Mouse (Mus musculus) midbrain, embryonic 11.5 days (tissue): ENCODE measurements around the gene Gm28308. TPM values are rescaled to one million over a fixed set of nuclear protein-coding genes. Genes with fewer than 3 reads are reported as not detected.

ENCODE experiments used
- ATAC-seq: fragments of 200-750 bp; cut with Nextera tagmentation; 2 replicates; pipeline ENCODE4 v1.8.0; 2017; ENCODE audit warnings: moderate TSS enrichment, moderate library complexity; ENCODE audit not compliant: low FRiP score
- DNase-seq: peaks from one replicate; pipeline ENCODE4 v3.0.0; 2015; ENCODE audit warnings: low spot score; ENCODE audit errors: missing footprints
- H3K27ac ChIP-seq: fragments of 300-500 bp; sonication (generic); 2 replicates; pipeline ENCODE4 v1.5.1; 2014; ENCODE audit warnings: low read depth, low read length
- H3K27me3 ChIP-seq: fragments of 300-500 bp; sonication (generic); 2 replicates; pipeline ENCODE4 v1.6.1; 2014; ENCODE audit warnings: mild to moderate bottlenecking, low read length, moderate library complexity, mixed read lengths; ENCODE audit not compliant: control insufficient read depth, insufficient read depth
- H3K36me3 ChIP-seq: fragments of 300-500 bp; sonication (generic); 2 replicates; pipeline ENCODE4 v1.6.1; 2014; ENCODE audit warnings: mild to moderate bottlenecking, low read length, moderate library complexity, mixed read lengths; ENCODE audit not compliant: control insufficient read depth, insufficient read depth
- H3K4me1 ChIP-seq: fragments of 300-500 bp; sonication (generic); 2 replicates; pipeline ENCODE4 v1.6.1; 2014; ENCODE audit warnings: low read length; ENCODE audit not compliant: control insufficient read depth, insufficient read depth
- H3K4me2 ChIP-seq: fragments of 300-500 bp; sonication (generic); 2 replicates; pipeline ENCODE4 v1.6.1; 2014; ENCODE audit warnings: mild to moderate bottlenecking, moderate library complexity
- H3K4me3 ChIP-seq: fragments of 300-500 bp; sonication (generic); 2 replicates; pipeline ENCODE4 v1.5.1; 2014; ENCODE audit warnings: low read depth, low read length
- H3K9ac ChIP-seq: fragments of 300-500 bp; sonication (generic); 2 replicates; pipeline ENCODE4 v1.6.1; 2014; ENCODE audit warnings: low read length
- H3K9me3 ChIP-seq: fragments of 300-500 bp; sonication (generic); 2 replicates; pipeline ENCODE4 v1.6.1; 2016; ENCODE audit warnings: low read length; ENCODE audit not compliant: control insufficient read depth
- WGBS: fragments of 180-500 bp; shearing (Covaris S2); extraction: QIAGEN DNeasy Blood & Tissue Kit; methylation state at CpG from one replicate; pipeline ENCODE4 v1.1.7; 2014; 5-methylcytosine and 5-hydroxymethylcytosine counted together
- polyA plus RNA-seq: library from polyadenylated mRNA; unstranded; fragments of >200 nt; fragmentation: Nextera tagmentation; extraction: Ambion mirVana; gene quantifications from 2 replicates; pipeline ENCODE4 v1.2.1, GENCODE M21; 2014

The Gm28308 gene
- polyA plus RNA-seq, 1 experiment from 2014 or later, result not detected

GRCm38 (mm10) chr6:52203371-52204049, 9.6 kb downstream of the Gm28308 start:
- Histone ChIP-seq H3K36me3 (no peaks in the 10 kb centered on the region), H3K9ac (no peak overlapping the region), H3K4me3 (peak overlapping the region; percentile 10), H3K9me3 (no peaks in the 10 kb centered on the region), H3K27ac (no peak overlapping the region), H3K27me3 (peaks cover 98% of the 10 kb centered on the region), H3K4me1 (peaks cover 7% of the 10 kb centered on the region), H3K4me2 (peak overlapping the region; percentile 22)
- ATAC-seq, result no peak
- WGBS, result under 1% methylated on average over 46 of the region's 46 CpGs
- DNase-seq, result peak; percentile 96

GRCm38 (mm10) chr6:52203121-52203370, 10.1 kb downstream of the Gm28308 start:
- Histone ChIP-seq H3K9ac (no peak overlapping the region), H3K27ac (no peak overlapping the region), H3K9me3 (no peaks in the 10 kb centered on the region), H3K36me3 (no peaks in the 10 kb centered on the region), H3K27me3 (peaks cover 98% of the 10 kb centered on the region), H3K4me1 (peaks cover 7% of the 10 kb centered on the region), H3K4me3 (no peak overlapping the region), H3K4me2 (no peak overlapping the region)
- ATAC-seq (no peak), DNase-seq (no peak)
- 1% methylated on average over 10 of the region's 10 CpGs for WGBS

GRCm38 (mm10) chr6:52202362-52203120, 10.6 kb downstream of the Gm28308 start:
- no peak overlapping the region for H3K27ac ChIP-seq

GRCm38 (mm10) chr6:52201269-52201668, 11.9 kb downstream of the Gm28308 start:
- DNase-seq (no peak), ATAC-seq (no peak)
- H3K27ac ChIP-seq, result no peak overlapping the region
- H3K4me2 ChIP-seq, result no peak overlapping the region
- no peak overlapping the region for H3K4me3 ChIP-seq
- 15% methylated on average over 1 of the region's 1 CpGs for WGBS
- no peaks in the 10 kb centered on the region for H3K36me3 ChIP-seq
- H3K4me1 ChIP-seq, result peaks cover 7% of the 10 kb centered on the region
- H3K27me3 ChIP-seq, result peaks cover 98% of the 10 kb centered on the region
- H3K9ac ChIP-seq, result no peak overlapping the region
- H3K9me3 ChIP-seq, result no peaks in the 10 kb centered on the region

More at GRCm38 (mm10) chr6:52202362-52203120, 10.6 kb downstream of the Gm28308 start:
- no peak overlapping the region for H3K4me3 ChIP-seq
- H3K27me3 ChIP-seq, result peaks cover 98% of the 10 kb centered on the region
- H3K4me2 ChIP-seq, result no peak overlapping the region
- H3K9me3 ChIP-seq, result no peaks in the 10 kb centered on the region
- ATAC-seq (no peak), DNase-seq (peak; percentile 96)
- H3K4me1 ChIP-seq, result peaks cover 7% of the 10 kb centered on the region
- H3K36me3 ChIP-seq, result no peaks in the 10 kb centered on the region
- 2% methylated on average over 22 of the region's 22 CpGs for WGBS
- no peak overlapping the region for H3K9ac ChIP-seq

- Histone ChIP-seq H3K9me3 (no peaks in the 10 kb centered on the region), H3K4me1 (peaks cover 7% of the 10 kb centered on the region), H3K4me3 (no peak overlapping the region), H3K27me3 (peaks cover 98% of the 10 kb centered on the region), H3K27ac (no peak overlapping the region), H3K36me3 (no peaks in the 10 kb centered on the region), H3K4me2 (no peak overlapping the region), H3K9ac (no peak overlapping the region)
- peak; percentile 96 for DNase-seq
- 5% methylated on average over 10 of the region's 10 CpGs for WGBS
- ATAC-seq, result no peak
These were observed 12.3 kb downstream of the Gm28308 start for GRCm38 (mm10) chr6:52200751-52201250.

GRCm38 (mm10) chr6:52200073-52200750, 12.9 kb downstream of the Gm28308 start:
- WGBS, result under 1% methylated on average over 30 of the region's 30 CpGs
- no peak for DNase-seq

GRCm38 (mm10) chr6:52197271-52197670, 15.9 kb downstream of the Gm28308 start:
- no peak overlapping the region for H3K27ac ChIP-seq
- ATAC-seq, result no peak

More at GRCm38 (mm10) chr6:52200073-52200750, 12.9 kb downstream of the Gm28308 start:
- Histone ChIP-seq H3K36me3 (no peaks in the 10 kb centered on the region), H3K27me3 (peaks cover 98% of the 10 kb centered on the region), H3K4me3 (no peak overlapping the region), H3K27ac (no peak overlapping the region), H3K4me2 (no peak overlapping the region), H3K4me1 (peaks cover 7% of the 10 kb centered on the region), H3K9me3 (no peaks in the 10 kb centered on the region), H3K9ac (no peak overlapping the region)
- ATAC-seq, result no peak

GRCm38 (mm10) chr6:52196811-52197210, 16.3 kb downstream of the Gm28308 start:
- Histone ChIP-seq H3K27me3 (peaks cover 98% of the 10 kb centered on the region), H3K9ac (no peak overlapping the region), H3K4me3 (no peak overlapping the region), H3K4me1 (peaks cover 3% of the 10 kb centered on the region), H3K27ac (no peak overlapping the region), H3K4me2 (no peak overlapping the region), H3K9me3 (no peaks in the 10 kb centered on the region), H3K36me3 (no peaks in the 10 kb centered on the region)
- WGBS, result 2% methylated on average over 9 of the region's 9 CpGs
- no peak for DNase-seq
- no peak for ATAC-seq

More at GRCm38 (mm10) chr6:52197271-52197670, 15.9 kb downstream of the Gm28308 start:
- Histone ChIP-seq H3K9me3 (no peaks in the 10 kb centered on the region), H3K36me3 (no peaks in the 10 kb centered on the region), H3K9ac (no peak overlapping the region), H3K4me2 (no peak overlapping the region), H3K4me3 (no peak overlapping the region), H3K4me1 (no peaks in the 10 kb centered on the region), H3K27me3 (peaks cover 98% of the 10 kb centered on the region)
- WGBS, result 1% methylated on average over 10 of the region's 10 CpGs
- DNase-seq, result no peak

GRCm38 (mm10) chr6:52194690-52195089, 18.4 kb downstream of the Gm28308 start:
- peaks cover 10% of the 10 kb centered on the region for H3K4me1 ChIP-seq
- 5% methylated on average over 10 of the region's 10 CpGs for WGBS
- ATAC-seq, result no peak

More at GRCm38 (mm10) chr6:52194690-52195089, 18.4 kb downstream of the Gm28308 start:
- Histone ChIP-seq H3K9me3 (no peaks in the 10 kb centered on the region), H3K27me3 (peaks cover 98% of the 10 kb centered on the region), H3K4me2 (no peak overlapping the region), H3K27ac (no peak overlapping the region), H3K36me3 (no peaks in the 10 kb centered on the region), H3K9ac (no peak overlapping the region), H3K4me3 (no peak overlapping the region)
- DNase-seq, result no peak
